In genomic region chr6:64202396-64203122, GRCm38 (mm10) we compare ENCODE assay signal across 14 mouse cellular contexts.
DNase-seq lines count a peak whose midpoint lies in the region; ATAC-seq lines count a peak whose summit lies in the region.
"Had no signal": no experiment of that assay in that cellular context is flagged by ENCODE, and none has a peak within 500 bp of the region (broad histone marks: within the 10 kb centered on the region; RNA-seq: fewer than 3 reads in every experiment).

No protein-coding gene starts in this region.

- H3K4me1 ChIP-seq in embryonic facial prominence, embryonic 11.5 days (ENCODE audit: control insufficient read depth, insufficient read depth, low read length), result no peaks in the 10 kb centered on the region
- no peaks in the 10 kb centered on the region for H3K4me1 ChIP-seq in embryonic facial prominence, embryonic 10.5 days
- H3K4me1 ChIP-seq: intestine, embryonic 15.5 days had no signal

- H3K9ac ChIP-seq in embryonic facial prominence, embryonic 11.5 days (replicated peaks; ENCODE audit: low read length), result no peak overlapping the region
- H3K9ac ChIP-seq: intestine, embryonic 15.5 days; neural tube, embryonic 12.5 days had no signal

- H3K4me3 ChIP-seq in embryonic facial prominence, embryonic 11.5 days (ENCODE audit: low read depth, low read length), result no peak overlapping the region
- H3K4me3 ChIP-seq in embryonic facial prominence, embryonic 10.5 days, result no peak overlapping the region
- H3K4me3 ChIP-seq: intestine, embryonic 15.5 days; neural tube, embryonic 12.5 days had no signal

- ATAC-seq in embryonic facial prominence, embryonic 11.5 days (replicated peaks; ENCODE audit: insufficient number of reproducible peaks, low FRiP score, low TSS enrichment, low read depth), result no peak
- ATAC-seq: intestine, embryonic 15.5 days had no signal

- no peaks in the 10 kb centered on the region for H3K27me3 ChIP-seq in embryonic facial prominence, embryonic 11.5 days (ENCODE audit: control insufficient read depth, insufficient read depth, low read length)
- H3K27me3 ChIP-seq in embryonic facial prominence, embryonic 10.5 days (replicated peaks; ENCODE audit: low read depth, poor library complexity, severe bottlenecking), result no peaks in the 10 kb centered on the region
- H3K27me3 ChIP-seq: intestine, embryonic 15.5 days; neural tube, embryonic 12.5 days had no signal

- no peak overlapping the region for H3K4me2 ChIP-seq in embryonic facial prominence, embryonic 11.5 days (ENCODE audit: low read depth, low read length)
- H3K4me2 ChIP-seq: intestine, embryonic 15.5 days; liver, embryonic 11.5 days; neural tube, embryonic 12.5 days had no signal

- no peaks in the 10 kb centered on the region for H3K9me3 ChIP-seq in embryonic facial prominence, embryonic 11.5 days (replicated peaks; ENCODE audit: control insufficient read depth, low read length)
- no peaks in the 10 kb centered on the region for H3K9me3 ChIP-seq in embryonic facial prominence, embryonic 10.5 days
- H3K9me3 ChIP-seq: intestine, embryonic 15.5 days; neural tube, embryonic 12.5 days had no signal

- no peaks in the 10 kb centered on the region for H3K36me3 ChIP-seq in embryonic facial prominence, embryonic 11.5 days (replicated peaks; ENCODE audit: control insufficient read depth, insufficient read depth, low read depth, low read length)
- H3K36me3 ChIP-seq in embryonic facial prominence, embryonic 10.5 days (replicated peaks), result no peaks in the 10 kb centered on the region
- H3K36me3 ChIP-seq: intestine, embryonic 15.5 days; neural tube, embryonic 12.5 days had no signal

- H3K27ac ChIP-seq in embryonic facial prominence, embryonic 11.5 days (replicated peaks; ENCODE audit: low read depth, low read length), result no peak overlapping the region
- no peak overlapping the region for H3K27ac ChIP-seq in embryonic facial prominence, embryonic 10.5 days (replicated peaks)
- H3K27ac ChIP-seq: intestine, embryonic 15.5 days; neural tube, embryonic 12.5 days had no signal

- DNase-seq in embryonic facial prominence, embryonic 11.5 days (ENCODE audit: low spot score), result peak; percentile 0
- DNase-seq in embryonic facial prominence, embryonic 10.5 days (ENCODE audit: low spot score), result no peak
- peak; percentile 70 for DNase-seq in brain, adult 2 months (ENCODE audit: low read depth, low spot score)
- peak; percentile 23 for DNase-seq in forelimb bud, embryonic 11.5 days (ENCODE audit: low read depth, low spot score)
- DNase-seq in mesoderm, embryonic 11.5 days (ENCODE audit: low read depth, low spot score), result peak; percentile 43
- DNase-seq in urinary bladder, adult 18-20 months (ENCODE audit: low spot score in 2 of 2), result no peak
- no peak for DNase-seq in thymus, postnatal 10 days (ENCODE audit: low spot score in 2 of 2)
- DNase-seq in urinary bladder, postnatal 10 days (ENCODE audit: low spot score), result no peak
- DNase-seq: cerebellum, adult 11 months; lung, postnatal 4 days; thymus, postnatal 25 days had no signal

- 27% methylated on average over 8 of the region's 8 CpGs for WGBS in embryonic facial prominence, embryonic 11.5 days
- 35% methylated on average over 8 of the region's 8 CpGs for WGBS in embryonic facial prominence, embryonic 10.5 days

Comparison
In these comparisons a context has a peak if more than half of its experiments do, and no peak if none do; other contexts are left out.
1. DNase-seq: peak in embryonic facial prominence, embryonic 11.5 days (single experiment), brain, adult 2 months (single experiment), forelimb bud, embryonic 11.5 days (single experiment) and mesoderm, embryonic 11.5 days (single experiment); none in embryonic facial prominence, embryonic 10.5 days (single experiment), urinary bladder, adult 18-20 months (0 of 2), thymus, postnatal 10 days (0 of 2) and urinary bladder, postnatal 10 days (single experiment).